Mouse (Mus musculus) hindbrain, embryonic 16.5 days (tissue): ENCODE results near the gene Fam198b. TPM values are rescaled to one million over a fixed set of nuclear protein-coding genes. Genes with fewer than 3 reads are reported as not detected.

Source experiments
- ATAC-seq: fragments of 200-750 bp; cut with Nextera tagmentation; 2 replicates; pipeline ENCODE4 v1.8.0; 2017; ENCODE audit warnings: moderate TSS enrichment, moderate library complexity
- H3K27ac ChIP-seq: fragments of 300-500 bp; sonication (generic); 2 replicates; pipeline ENCODE4 v1.5.1; 2014; ENCODE audit warnings: low read depth, mild to moderate bottlenecking, control low read depth, low read length, moderate library complexity
- H3K27me3 ChIP-seq: fragments of 300-500 bp; sonication (generic); replicated peaks from 2 replicates; pipeline ENCODE4 v1.6.1; 2014; ENCODE audit warnings: low read length; ENCODE audit not compliant: control insufficient read depth, insufficient read depth
- H3K36me3 ChIP-seq: fragments of 300-500 bp; sonication (generic); 2 replicates; pipeline ENCODE4 v1.6.1; 2014; ENCODE audit warnings: mild to moderate bottlenecking, low read length, moderate library complexity, mixed read lengths; ENCODE audit not compliant: control insufficient read depth, insufficient read depth
- H3K4me1 ChIP-seq: fragments of 300-500 bp; sonication (generic); 2 replicates; pipeline ENCODE4 v1.6.1; 2014; ENCODE audit warnings: low read depth, low read length; ENCODE audit not compliant: control insufficient read depth, insufficient read depth
- H3K4me2 ChIP-seq: fragments of 300-500 bp; sonication (generic); 2 replicates; pipeline ENCODE4 v1.6.1; 2014; ENCODE audit warnings: mild to moderate bottlenecking, low read length, control low read depth, moderate library complexity
- H3K4me3 ChIP-seq: fragments of 300-500 bp; sonication (generic); 2 replicates; pipeline ENCODE4 v1.5.1; 2014; ENCODE audit warnings: mild to moderate bottlenecking, low read length, control low read depth, moderate library complexity
- H3K9ac ChIP-seq: fragments of 300-500 bp; sonication (generic); 2 replicates; pipeline ENCODE4 v1.6.1; 2014; ENCODE audit warnings: low read depth, mild to moderate bottlenecking, control low read depth, low read length, moderate library complexity
- H3K9me3 ChIP-seq: fragments of 300-500 bp; sonication (generic); 2 replicates; pipeline ENCODE4 v1.6.1; 2014; ENCODE audit warnings: mild to moderate bottlenecking, low read length, moderate library complexity; ENCODE audit not compliant: control insufficient read depth
- WGBS: fragments of 180-500 bp; shearing (Covaris S2); extraction: QIAGEN DNeasy Blood & Tissue Kit; methylation state at CpG from one replicate; pipeline ENCODE4 v1.1.7; 2014; 5-methylcytosine and 5-hydroxymethylcytosine counted together
- polyA plus RNA-seq: library from polyadenylated mRNA; unstranded; fragments of >200 nt; fragmentation: Nextera tagmentation; extraction: Ambion mirVana; gene quantifications from 2 replicates; pipeline ENCODE4 v1.2.1, GENCODE M21; 2015

The Fam198b gene
- polyA plus RNA-seq, 1 experiment from 2014 or later: 2.7 TPM

DNA sequence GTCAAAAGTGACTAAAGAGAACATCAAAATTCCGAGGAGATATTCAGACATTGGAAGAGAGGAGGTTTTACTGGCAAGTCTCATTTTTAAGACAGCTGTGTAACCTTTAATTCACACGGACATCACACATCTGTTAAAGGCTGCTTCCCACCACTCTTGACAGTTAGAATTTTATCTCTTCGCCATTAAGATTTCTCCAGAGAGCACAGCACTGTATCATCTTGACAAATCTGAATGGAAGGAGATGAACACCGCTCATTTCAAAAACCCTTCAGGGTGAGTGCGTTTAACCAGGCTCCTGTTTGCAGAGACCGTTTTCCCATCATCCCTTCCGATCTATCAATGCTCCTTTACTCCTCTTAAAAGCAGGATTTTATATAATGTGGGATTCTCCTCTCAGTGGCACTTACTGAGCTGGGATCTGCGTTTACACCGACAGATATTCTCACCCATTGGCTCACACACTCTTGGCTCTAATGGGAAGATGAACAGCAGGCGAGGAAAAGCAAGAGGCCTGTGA lies 20.0 kb downstream of the Fam198b start:
- peaks cover 5% of the 10 kb centered on the region; the same call in 1 of the 2 replicates for H3K4me1 ChIP-seq
- H3K4me3 ChIP-seq: no peak overlapping the region
- no peaks in the 10 kb centered on the region for H3K36me3 ChIP-seq
- H3K9me3 ChIP-seq: no peaks in the 10 kb centered on the region
- H3K4me2 ChIP-seq: no peak overlapping the region
- peak overlapping the region; percentile 39; the same call in 1 of the 2 replicates for H3K27ac ChIP-seq
- H3K27me3 ChIP-seq: no peaks in the 10 kb centered on the region
- H3K9ac ChIP-seq: no peak overlapping the region; the same call in 1 of the 2 replicates
- ATAC-seq: 0 out of 2 replicates have a peak, but pooled peaks have one; percentile 56
- 43% methylated on average over 10 of the region's 10 CpGs for WGBS

DNA sequence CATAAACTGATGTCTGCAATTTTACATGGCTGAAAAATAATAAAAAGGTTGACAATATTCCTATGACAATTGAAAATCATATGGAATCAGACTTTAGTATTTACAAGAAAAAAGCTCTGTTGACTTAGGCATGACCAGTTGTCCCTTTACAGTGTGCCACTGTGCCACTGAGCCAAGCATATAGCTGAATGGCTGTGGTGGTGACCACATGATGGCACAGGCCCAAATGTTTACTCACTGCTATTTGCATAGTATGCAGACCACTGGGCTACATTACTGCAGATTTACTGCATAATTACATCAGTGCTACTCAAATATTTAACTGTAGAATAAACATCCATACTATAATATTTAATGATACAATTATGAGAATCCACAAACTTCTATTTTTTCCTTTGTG lies 21.1 kb downstream of the Fam198b start:
- no peak overlapping the region for H3K4me2 ChIP-seq
- H3K4me1 ChIP-seq: peaks cover 5% of the 10 kb centered on the region; the same call in 1 of the 2 replicates
- no peak overlapping the region for H3K4me3 ChIP-seq
- H3K36me3 ChIP-seq: no peaks in the 10 kb centered on the region
- H3K9ac ChIP-seq: no peak overlapping the region
- no peaks in the 10 kb centered on the region for H3K9me3 ChIP-seq
- no peak for ATAC-seq
- H3K27me3 ChIP-seq: no peaks in the 10 kb centered on the region
- H3K27ac ChIP-seq: no peak overlapping the region

DNA sequence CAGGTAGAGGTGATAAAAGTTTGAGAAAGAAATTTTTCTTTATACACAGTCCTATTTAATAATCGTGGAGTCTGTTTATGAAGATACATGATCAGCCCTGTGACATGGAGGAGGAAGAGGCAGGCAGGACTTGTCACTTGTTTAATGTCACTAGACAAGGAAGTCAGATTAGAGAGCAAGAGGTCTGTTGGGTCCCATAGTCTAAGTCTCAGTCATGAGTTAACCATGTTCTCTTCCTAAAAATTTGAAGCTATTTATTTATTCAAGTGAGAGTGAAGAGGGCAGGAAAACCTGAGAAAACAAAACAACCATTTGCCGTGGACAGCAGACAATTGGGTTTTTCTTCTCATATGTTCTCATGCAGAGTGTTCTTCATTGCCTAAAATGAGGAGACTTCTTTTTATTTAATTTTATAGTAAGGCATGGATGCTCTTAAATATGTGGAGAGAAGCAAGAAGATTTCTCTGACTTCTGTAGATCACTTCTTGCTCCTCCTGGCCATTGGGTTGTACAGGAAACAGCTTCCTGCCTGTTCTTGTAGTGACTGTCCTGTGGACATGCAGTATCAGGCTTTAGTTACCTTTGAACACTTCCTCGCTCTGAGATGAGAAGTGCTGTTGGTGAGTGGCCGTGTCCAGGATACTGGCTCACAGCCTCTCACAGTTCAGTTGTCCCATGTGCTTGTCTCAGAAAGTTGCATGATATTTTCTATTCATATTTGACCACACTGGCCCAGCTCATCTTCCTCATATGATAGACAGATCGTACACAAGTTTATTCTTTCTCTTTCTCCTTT lies 22.1 kb downstream of the Fam198b start:
- H3K9ac ChIP-seq: no peak overlapping the region
- H3K9me3 ChIP-seq: no peaks in the 10 kb centered on the region
- no peaks in the 10 kb centered on the region for H3K27me3 ChIP-seq
- 89% methylated on average over 5 of the region's 5 CpGs for WGBS
- H3K27ac ChIP-seq: no peak overlapping the region
- peaks cover 5% of the 10 kb centered on the region; the same call in 1 of the 2 replicates for H3K4me1 ChIP-seq
- H3K4me2 ChIP-seq: no peak overlapping the region
- H3K4me3 ChIP-seq: no peak overlapping the region
- ATAC-seq: no peak
- no peaks in the 10 kb centered on the region for H3K36me3 ChIP-seq

DNA sequence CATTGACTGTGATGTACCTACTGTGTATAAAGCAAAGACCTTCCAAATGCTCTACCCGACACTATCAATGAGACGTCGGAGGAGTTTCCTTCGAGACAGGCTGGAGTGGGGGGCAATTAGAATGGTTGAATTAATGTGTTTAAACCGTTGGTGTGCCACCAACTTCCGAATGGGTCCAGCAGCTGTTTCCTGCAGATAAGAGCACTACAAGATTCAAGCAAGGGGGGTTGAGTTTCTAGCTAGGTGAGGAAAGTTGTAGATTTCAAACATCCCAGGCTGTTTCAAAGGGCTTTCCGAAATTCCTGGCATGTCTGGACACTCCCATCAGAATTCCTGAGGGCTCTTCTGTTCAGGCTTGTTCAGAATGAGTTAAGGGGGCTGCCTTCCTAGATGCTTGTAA lies 22.9 kb downstream of the Fam198b start:
- Histone ChIP-seq H3K27ac (no peak overlapping the region), H3K9ac (no peak overlapping the region), H3K4me2 (no peak overlapping the region), H3K36me3 (no peaks in the 10 kb centered on the region), H3K4me1 (peaks cover 5% of the 10 kb centered on the region; the same call in 1 of the 2 replicates), H3K4me3 (no peak overlapping the region), H3K27me3 (no peaks in the 10 kb centered on the region), H3K9me3 (no peaks in the 10 kb centered on the region)
- WGBS: 76% methylated on average over 7 of the region's 7 CpGs
- no peak for ATAC-seq

DNA sequence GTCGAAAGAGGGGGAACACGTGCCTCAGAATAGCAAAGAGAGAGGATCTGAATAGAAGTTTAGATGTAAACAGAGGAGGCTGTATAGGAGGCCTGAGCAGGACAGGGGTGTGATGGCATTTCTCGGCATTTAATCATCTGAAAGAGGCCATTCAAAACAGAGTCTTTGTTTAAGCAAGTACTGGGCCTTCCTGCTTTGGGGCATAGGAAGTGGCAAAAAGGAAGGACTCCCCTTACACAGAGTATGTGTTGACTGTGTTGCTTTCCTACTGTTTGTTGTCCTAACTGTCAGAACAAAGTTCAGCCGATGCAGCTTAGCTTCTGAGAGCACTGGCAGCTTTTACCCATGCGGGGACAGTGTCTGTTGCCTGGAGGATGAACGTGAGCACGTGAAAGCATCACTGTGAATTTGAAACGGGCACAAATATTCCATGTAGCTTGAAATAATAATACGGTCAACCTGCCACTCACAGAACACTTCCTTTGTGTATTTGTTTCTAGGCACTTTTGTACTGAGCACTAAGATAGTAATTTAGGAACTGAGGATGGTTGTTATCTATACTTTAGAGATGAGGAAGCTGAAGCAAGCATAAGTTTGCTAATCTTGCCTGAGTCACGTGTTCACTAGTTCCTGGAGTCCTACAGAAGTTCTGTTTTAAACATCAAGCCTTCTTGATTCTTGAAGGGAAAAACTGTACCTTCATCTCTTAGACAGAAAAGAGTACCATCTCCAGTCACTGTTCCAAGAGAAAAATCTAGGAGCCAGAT lies 26.2 kb downstream of the Fam198b start:
- WGBS: 55% methylated on average over 10 of the region's 10 CpGs
- Histone ChIP-seq H3K9me3 (no peaks in the 10 kb centered on the region), H3K36me3 (no peaks in the 10 kb centered on the region), H3K27me3 (no peaks in the 10 kb centered on the region), H3K4me3 (no peak overlapping the region), H3K4me2 (no peak overlapping the region), H3K4me1 (no peaks in the 10 kb centered on the region), H3K9ac (no peak overlapping the region), H3K27ac (no peak overlapping the region)
- ATAC-seq: no peak

DNA sequence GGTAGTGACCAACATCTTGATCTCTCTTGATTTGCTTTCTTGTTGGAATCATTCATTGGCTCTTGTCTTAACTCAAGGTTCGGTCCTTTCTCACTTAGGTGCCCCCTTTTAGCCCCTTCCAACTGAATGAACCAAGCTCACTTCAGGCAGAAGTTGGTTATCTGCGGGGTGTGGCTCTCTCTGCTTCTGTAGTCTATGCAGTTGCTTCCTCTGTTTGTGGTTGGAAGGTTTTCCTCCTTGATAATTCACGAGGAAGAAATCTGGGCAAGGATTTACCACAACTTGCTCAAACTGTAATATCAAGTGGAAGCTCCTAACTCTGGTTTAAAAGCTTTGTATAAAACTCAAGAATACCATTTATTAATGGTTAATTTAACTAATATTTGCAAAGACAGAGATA lies 26.8 kb downstream of the Fam198b start:
- H3K36me3 ChIP-seq: no peaks in the 10 kb centered on the region
- no peak overlapping the region for H3K9ac ChIP-seq
- H3K27ac ChIP-seq: no peak overlapping the region
- no peaks in the 10 kb centered on the region for H3K4me1 ChIP-seq
- no peak overlapping the region for H3K4me3 ChIP-seq
- no peaks in the 10 kb centered on the region for H3K27me3 ChIP-seq
- no peaks in the 10 kb centered on the region for H3K9me3 ChIP-seq
- no peak for ATAC-seq
- no peak overlapping the region for H3K4me2 ChIP-seq
- 90% methylated on average over 3 of the region's 3 CpGs for WGBS

DNA sequence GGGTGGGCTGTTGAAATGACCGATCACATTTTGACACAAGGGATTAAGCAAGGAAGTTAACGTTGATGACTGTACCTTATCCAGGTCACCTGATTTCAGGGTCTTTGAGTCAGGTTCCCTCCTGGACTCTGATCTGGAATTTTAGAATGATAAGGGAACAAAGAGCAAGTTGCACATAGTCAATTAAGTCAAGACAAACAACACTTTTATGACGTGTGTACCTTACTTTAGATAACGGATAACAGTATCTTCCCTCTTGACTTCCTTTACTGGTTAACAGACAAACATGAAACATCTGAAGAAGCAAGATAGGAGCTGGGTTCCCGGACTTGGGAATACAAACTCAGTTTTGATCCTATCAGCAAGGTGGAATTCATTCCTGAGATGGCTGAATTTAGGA lies 29.7 kb downstream of the Fam198b start:
- Histone ChIP-seq H3K27ac (no peak overlapping the region), H3K4me3 (no peak overlapping the region), H3K27me3 (no peaks in the 10 kb centered on the region), H3K9me3 (no peaks in the 10 kb centered on the region), H3K9ac (no peak overlapping the region), H3K4me1 (no peaks in the 10 kb centered on the region), H3K36me3 (no peaks in the 10 kb centered on the region), H3K4me2 (no peak overlapping the region)
- ATAC-seq: no peak
- WGBS: 92% methylated on average over 5 of the region's 5 CpGs

DNA sequence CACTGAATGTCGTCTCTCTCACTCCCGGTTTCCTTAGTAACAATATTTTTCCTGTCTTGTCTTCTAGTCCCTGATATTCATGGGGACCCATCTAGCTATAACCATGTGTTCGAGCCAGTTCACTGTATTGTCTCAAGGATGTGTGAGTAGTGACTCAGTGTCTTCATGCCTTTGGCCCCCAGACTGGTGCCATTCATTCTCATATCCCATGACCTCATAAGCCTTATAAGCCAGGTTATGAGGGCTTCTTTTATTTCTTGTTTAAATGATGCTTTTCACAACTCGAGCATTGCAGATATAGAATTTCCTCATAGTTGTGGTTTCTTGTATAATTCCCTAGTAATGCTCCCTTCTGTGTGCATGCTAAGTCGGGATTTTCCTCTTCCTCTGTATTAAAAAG lies 31.9 kb downstream of the Fam198b start:
- ATAC-seq: no peak; the same call in 1 of the 2 replicates

DNA sequence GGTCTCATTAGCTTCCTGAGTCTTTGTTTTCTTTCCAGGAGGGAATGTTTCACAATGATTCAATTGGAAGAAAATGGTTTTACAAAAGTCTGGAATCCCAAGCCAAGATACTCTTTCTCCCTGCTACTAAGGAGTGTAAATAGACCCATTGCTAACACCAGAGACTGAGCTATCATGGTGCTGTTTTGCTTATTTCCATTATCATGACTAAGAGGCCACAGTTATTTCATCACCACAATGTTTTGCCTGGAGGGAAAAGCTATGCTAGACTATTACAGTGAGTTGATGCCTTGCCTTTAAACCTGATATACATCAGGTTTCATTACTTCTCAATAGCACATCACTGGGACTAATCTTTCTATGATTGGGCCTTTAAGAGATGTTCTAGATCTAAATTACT lies 34.4 kb downstream of the Fam198b start:
- H3K27me3 ChIP-seq: no peaks in the 10 kb centered on the region
- no peak for ATAC-seq
- H3K27ac ChIP-seq: no peak overlapping the region
- H3K4me2 ChIP-seq: no peak overlapping the region
- no peak overlapping the region for H3K4me3 ChIP-seq
- no peaks in the 10 kb centered on the region for H3K4me1 ChIP-seq
- H3K36me3 ChIP-seq: no peaks in the 10 kb centered on the region
- no peak overlapping the region for H3K9ac ChIP-seq
- H3K9me3 ChIP-seq: no peaks in the 10 kb centered on the region

More for the DNA sequence above, 31.9 kb downstream of the Fam198b start:
- no peaks in the 10 kb centered on the region for H3K4me1 ChIP-seq
- H3K4me3 ChIP-seq: no peak overlapping the region
- H3K9ac ChIP-seq: no peak overlapping the region
- no peaks in the 10 kb centered on the region for H3K27me3 ChIP-seq
- H3K27ac ChIP-seq: no peak overlapping the region
- no peaks in the 10 kb centered on the region for H3K9me3 ChIP-seq
- no peaks in the 10 kb centered on the region for H3K36me3 ChIP-seq
- no peak overlapping the region for H3K4me2 ChIP-seq
- 88% methylated on average over 5 of the region's 5 CpGs for WGBS
